Mouse (Mus musculus) C2C12 (cell line): ENCODE results near the gene Ankrd13b.
A peak's percentile ranks its signal among the peaks of the same experiment; 100 is the strongest.

Experiments
- CEBPB ChIP-seq: IDR thresholded peaks from one replicate; pipeline ENCODE4 v1.6.1; 2011; ENCODE audit warnings: low read depth, mild to moderate bottlenecking, control low read depth, moderate library complexity
- CTCF ChIP-seq: IDR thresholded peaks from one replicate; pipeline ENCODE4 v1.5.1; 2011; ENCODE audit not compliant: control insufficient read depth, insufficient read depth, insufficient read length
- FOSL1 ChIP-seq: IDR thresholded peaks from one replicate; pipeline ENCODE4 v1.8.0; 2011; ENCODE audit warnings: mild to moderate bottlenecking, low read length; ENCODE audit not compliant: poor library complexity, insufficient read depth, severe bottlenecking
- MAX ChIP-seq: IDR thresholded peaks from one replicate; pipeline ENCODE4 v1.6.1; 2011; ENCODE audit warnings: mild to moderate bottlenecking, control low read depth
- MYOD1 ChIP-seq: IDR thresholded peaks from one replicate; pipeline ENCODE4 v1.6.1; 2011; ENCODE audit warnings: low read depth; ENCODE audit not compliant: control insufficient read depth, insufficient read length
- MYOG ChIP-seq: IDR thresholded peaks from one replicate; pipeline ENCODE4 v1.6.1; 2011; ENCODE audit not compliant: control insufficient read depth, insufficient read length; ENCODE audit errors: extremely low read depth

DNA sequence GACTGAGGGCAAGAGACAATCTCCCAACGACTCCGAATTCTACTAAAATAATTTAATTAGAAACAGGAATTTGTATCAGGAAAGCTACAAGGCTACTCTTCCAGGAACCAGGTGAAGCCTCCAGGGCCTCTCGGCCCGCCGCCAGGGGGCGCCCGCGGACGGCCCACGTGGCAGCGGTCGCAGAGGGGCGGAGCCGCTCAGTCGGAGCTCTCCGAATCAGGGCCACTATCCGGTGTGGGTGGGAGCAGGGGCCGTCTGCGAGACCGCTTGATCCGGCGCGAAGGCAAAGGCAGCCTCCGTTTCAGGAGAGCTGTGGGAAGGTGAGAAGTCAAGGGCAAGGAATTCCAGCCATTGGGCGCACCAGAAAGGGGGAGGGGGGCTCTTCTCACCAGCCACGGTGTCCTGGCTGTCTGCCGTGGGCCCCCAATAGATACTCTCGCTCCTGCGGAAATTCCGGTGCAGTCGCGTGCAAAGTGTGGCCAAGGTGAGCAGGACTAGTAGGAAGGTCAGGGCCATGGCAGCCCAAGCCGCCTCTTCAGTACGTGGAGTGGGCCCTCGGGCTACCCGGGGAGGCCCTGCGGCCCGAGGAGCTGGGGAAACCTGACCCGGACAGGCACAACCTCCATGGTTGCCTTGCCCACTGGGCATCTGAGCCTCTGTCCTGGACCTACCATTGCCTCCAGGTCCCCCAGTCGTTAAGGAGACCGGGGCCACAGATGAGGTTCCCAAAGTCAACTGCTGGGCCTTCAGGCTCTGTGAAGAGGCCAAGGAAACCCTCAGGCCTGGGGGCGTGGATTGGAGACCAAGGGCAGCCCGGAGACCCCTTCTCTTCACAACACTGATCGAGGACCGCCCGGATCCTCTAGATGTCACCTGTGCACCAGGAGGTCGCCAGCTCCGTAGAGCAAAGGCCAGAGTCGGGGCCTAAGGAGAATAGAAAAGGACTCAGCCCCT lies 18.9 kb upstream of the Ankrd13b start:
- TF ChIP-seq CTCF (peak; percentile 70), MYOG (no peak), FOSL1 (no peak), MAX (peak; percentile 91), CEBPB (no peak), MYOD1 (no peak)
